ENCODE assay signal across 22 mouse cellular contexts in the genomic region with DNA sequence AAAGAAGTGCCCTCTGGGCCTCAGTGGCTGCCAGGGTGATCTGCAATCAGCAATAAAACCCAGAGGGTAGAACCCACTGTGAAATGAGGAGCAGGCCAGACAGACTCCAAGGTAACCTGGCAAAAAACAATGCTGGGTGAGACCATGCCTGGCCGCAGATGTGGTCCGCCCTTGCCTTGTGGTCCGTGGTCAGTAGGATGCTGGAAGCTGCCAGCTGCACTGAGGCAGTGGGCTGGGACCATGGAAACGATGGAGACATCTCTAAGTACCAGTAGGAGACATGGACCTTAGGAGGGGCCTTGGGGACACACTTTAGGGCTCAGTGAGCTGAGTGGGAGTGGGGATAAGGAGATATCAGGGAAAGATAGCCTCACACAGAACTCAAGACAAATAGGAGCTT.
DNase-seq lines count a peak whose midpoint lies in the region; ATAC-seq and TF ChIP-seq lines count a peak whose summit lies in the region.
"Had no signal": no experiment of that assay in that cellular context is flagged by ENCODE, and none has a peak within 500 bp of the region (broad histone marks: within the 10 kb centered on the region; RNA-seq: fewer than 3 reads in every experiment).

No protein-coding gene starts in this region.

- H3K27ac ChIP-seq in heart, embryonic 12.5 days (ENCODE audit: poor library complexity, severe bottlenecking): no peak overlapping the region
- H3K27ac ChIP-seq in thymus, adult 2 months (ENCODE audit: control insufficient read depth, insufficient read depth, low read length): peak overlapping the region; percentile 14; the same call in 1 of the 2 replicates
- peak overlapping the region; percentile 87 for H3K27ac ChIP-seq in liver, embryonic 12.5 days
- H3K27ac ChIP-seq: forebrain, embryonic 12.5 days; hindbrain, postnatal 0 days; neural tube, embryonic 15.5 days had no signal

- WGBS in heart, embryonic 12.5 days: 71% methylated on average over 4 of the region's 4 CpGs
- 62% methylated on average over 4 of the region's 4 CpGs for WGBS in thymus, adult 2 months
- WGBS in liver, embryonic 12.5 days (ENCODE audit: insufficient replicate concordance): 58% methylated on average over 4 of the region's 4 CpGs

- no peaks in the 10 kb centered on the region for H3K36me3 ChIP-seq in heart, embryonic 12.5 days
- H3K36me3 ChIP-seq in thymus, adult 2 months (ENCODE audit: control insufficient read depth, insufficient read depth, low read length): no peaks in the 10 kb centered on the region
- no peaks in the 10 kb centered on the region for H3K36me3 ChIP-seq in liver, embryonic 12.5 days
- H3K36me3 ChIP-seq: forebrain, embryonic 12.5 days; neural tube, embryonic 15.5 days had no signal

- H3K9me3 ChIP-seq in heart, embryonic 12.5 days (replicated peaks): peaks cover 4% of the 10 kb centered on the region; the same call in 1 of the 2 replicates
- H3K9me3 ChIP-seq in liver, embryonic 12.5 days (replicated peaks): no peaks in the 10 kb centered on the region
- H3K9me3 ChIP-seq: forebrain, embryonic 12.5 days; neural tube, embryonic 15.5 days had no signal

- no peaks in the 10 kb centered on the region for H3K27me3 ChIP-seq in heart, embryonic 12.5 days (replicated peaks)
- H3K27me3 ChIP-seq in thymus, adult 2 months (ENCODE audit: control insufficient read depth, insufficient read depth, low read length): no peaks in the 10 kb centered on the region
- no peaks in the 10 kb centered on the region for H3K27me3 ChIP-seq in liver, embryonic 12.5 days (replicated peaks)
- H3K27me3 ChIP-seq: forebrain, embryonic 12.5 days; neural tube, embryonic 15.5 days had no signal

- H3K4me2 ChIP-seq in heart, embryonic 12.5 days: 0 out of 2 replicates have a peak overlapping the region, but pooled peaks have one; percentile 17
- H3K4me2 ChIP-seq in liver, embryonic 12.5 days: peak overlapping the region; percentile 62
- H3K4me2 ChIP-seq: forebrain, embryonic 12.5 days; lung, embryonic 14.5 days; neural tube, embryonic 15.5 days had no signal

- no peak for DNase-seq in heart, postnatal 4 days
- DNase-seq in thymus, adult 2 months: no peak
- DNase-seq in thymus, postnatal 25 days: no peak
- no peak for DNase-seq in cerebellum, postnatal 10 days
- DNase-seq in cerebellum, adult 11-12 months: no peak
- DNase-seq in ovary, postnatal 14 days (ENCODE audit: low spot score): no peak
- DNase-seq: adrenal gland, postnatal 14 days; cerebellum, adult 18-20 months; cerebellum, postnatal 36 days; heart, adult 18-20 months; kidney, postnatal 10 days; left cerebral cortex, postnatal 4 days; lung, embryonic 14.5 days; lung, postnatal 36 days; right cerebral cortex, postnatal 25 days had no signal

- TF ChIP-seq POLR2A in thymus, adult 2 months (IDR thresholded peaks at IDR 0.05; ENCODE audit: control insufficient read depth, extremely low read depth, insufficient read depth, low read length, poor library complexity): no peak

- H3K4me1 ChIP-seq in heart, embryonic 12.5 days (replicated peaks): peaks cover 43% of the 10 kb centered on the region
- peaks cover 36% of the 10 kb centered on the region for H3K4me1 ChIP-seq in thymus, adult 2 months (replicated peaks; ENCODE audit: control insufficient read depth, insufficient read depth, low read length)
- peaks cover 52% of the 10 kb centered on the region for H3K4me1 ChIP-seq in liver, embryonic 12.5 days
- H3K4me1 ChIP-seq: forebrain, embryonic 12.5 days had no signal

- ATAC-seq in heart, embryonic 12.5 days (ENCODE audit: insufficient number of reproducible peaks, low FRiP score): no peak
- no peak for ATAC-seq in liver, embryonic 12.5 days
- ATAC-seq: hindbrain, postnatal 0 days; intestine, postnatal 0 days; midbrain, embryonic 16.5 days had no signal

- H3K4me3 ChIP-seq in heart, embryonic 12.5 days: no peak overlapping the region
- no peak overlapping the region for H3K4me3 ChIP-seq in thymus, adult 2 months (ENCODE audit: control insufficient read depth, insufficient read depth, low read length)
- peak overlapping the region; percentile 39 for H3K4me3 ChIP-seq in liver, embryonic 12.5 days
- H3K4me3 ChIP-seq: forebrain, embryonic 12.5 days; neural tube, embryonic 15.5 days had no signal

- H3K9ac ChIP-seq in heart, embryonic 12.5 days: no peak overlapping the region
- H3K9ac ChIP-seq in liver, embryonic 12.5 days: peak overlapping the region; percentile 60
- H3K9ac ChIP-seq: forebrain, embryonic 12.5 days; lung, embryonic 14.5 days; neural tube, embryonic 15.5 days had no signal

- no peak for TF ChIP-seq CTCF in thymus, adult 2 months (IDR thresholded peaks at IDR 0.05; ENCODE audit: borderline replicate concordance, control insufficient read depth, extremely low read depth, insufficient read depth, low read length, poor library complexity)
